Mouse (Mus musculus): ENCODE measurements around the gene Pdzk1. TPM values are rescaled to one million over a fixed set of nuclear protein-coding genes. Genes with fewer than 3 reads are reported as not detected.

Pdzk1 gene
- polyA plus RNA-seq (2015; fragmentation: Nextera tagmentation; extraction: Ambion mirVana) = 0.36 and 0.53 TPM in 2 replicates

DNA sequence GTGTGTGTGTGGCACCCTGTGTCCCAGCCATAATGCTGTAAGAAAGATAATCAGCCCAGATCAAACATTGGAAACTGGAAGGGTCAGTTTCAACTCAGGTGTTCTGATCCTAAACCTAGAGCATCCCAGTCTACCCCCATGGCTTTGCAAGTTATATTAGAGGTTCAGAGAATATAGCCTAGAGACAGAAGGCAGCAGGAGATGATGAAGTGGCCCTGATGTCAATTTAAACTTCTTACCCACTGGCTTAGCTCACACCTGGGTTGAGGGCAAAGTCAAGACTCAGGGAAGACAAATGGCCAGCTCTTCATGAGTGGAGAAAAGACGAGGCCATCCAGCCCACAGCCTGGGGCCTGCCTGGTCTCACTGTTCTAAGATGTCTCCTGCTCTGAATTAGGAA is at the start of gene Pdzk1, which contains the start of gene Cd160:
Gene Pdzk1, plus strand, starts transcription at position 301 of the 400 bp plus-strand sequence.
Gene Cd160, minus strand, starts transcription at position 368 of the 400 bp plus-strand sequence.

GRCm38 (mm10) chr3:96904393-96904792 is 75.3 kb downstream of the Pdzk1 start, which contains the start of gene Gja5:
Gene Gja5, plus strand, starts transcription at chr3:96904693.

DNA sequence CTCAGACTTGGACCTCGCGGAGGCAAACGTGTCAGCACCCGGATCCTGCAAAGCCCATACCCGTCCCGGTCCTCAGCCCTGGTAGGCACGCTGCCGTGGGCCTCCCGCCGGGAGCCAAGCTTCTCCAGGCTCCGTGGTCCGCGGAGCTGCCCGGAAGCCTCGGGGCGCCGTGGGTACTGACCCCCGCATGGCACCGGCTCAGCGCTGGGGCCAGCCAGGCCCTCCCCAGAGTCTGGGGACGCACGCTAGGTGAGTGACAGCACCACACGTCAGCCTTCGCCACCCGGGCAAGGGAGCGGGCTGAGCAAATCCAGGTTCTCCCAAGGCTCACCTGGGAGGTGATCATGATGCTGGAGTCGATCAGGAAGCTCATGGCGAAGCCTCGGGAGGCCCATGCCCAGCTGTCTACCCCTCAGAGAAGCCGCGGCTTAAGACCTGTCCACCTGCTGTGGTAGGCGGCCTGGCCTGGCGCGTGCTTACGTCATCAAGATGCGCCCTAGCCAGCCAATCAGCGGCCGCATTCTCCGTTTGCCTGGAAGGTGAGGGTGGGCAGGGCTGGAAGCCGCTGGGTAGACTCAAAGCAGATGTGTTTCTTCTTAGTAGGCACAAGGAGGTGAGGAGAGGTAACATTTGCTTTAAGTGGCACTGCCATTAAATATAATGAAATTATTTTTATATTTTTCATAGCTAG is 75.9 kb downstream of the Pdzk1 start, which contains the start of gene Gpr89:
Gene Gpr89, minus strand, starts transcription at position 496 of the 691 bp plus-strand sequence.

Other genes with a start within 250 kb of the Pdzk1 start
- gene Polr3gl, start 235.1 kb upstream of the Pdzk1 start, polyA plus RNA-seq (2015; fragmentation: Nextera tagmentation; extraction: Ambion mirVana) = 20.7 and 23.8 TPM in 2 replicates
- 0.61 and 0.71 TPM in 2 replicates for gene Ankrd34a, start 232.6 kb upstream of the Pdzk1 start, polyA plus RNA-seq (2015; fragmentation: Nextera tagmentation; extraction: Ambion mirVana)
- gene Lix1l, start 228.1 kb upstream of the Pdzk1 start, polyA plus RNA-seq (2015; fragmentation: Nextera tagmentation; extraction: Ambion mirVana) = 6.3 and 7.7 TPM in 2 replicates
- gene Rbm8a, start 199.4 kb upstream of the Pdzk1 start, polyA plus RNA-seq (2015; fragmentation: Nextera tagmentation; extraction: Ambion mirVana) = 68.8 and 69.3 TPM in 2 replicates
- 36.2 and 38.5 TPM in 2 replicates for gene Pex11b, start 193.9 kb upstream of the Pdzk1 start, polyA plus RNA-seq (2015; fragmentation: Nextera tagmentation; extraction: Ambion mirVana)
- gene Gm42957, start 193.8 kb upstream of the Pdzk1 start, polyA plus RNA-seq (2015; fragmentation: Nextera tagmentation; extraction: Ambion mirVana) = 0.06 and 0.10 TPM in 2 replicates
- 0.30 and 0.53 TPM in 2 replicates for gene Itga10, start 183.7 kb upstream of the Pdzk1 start, polyA plus RNA-seq (2015; fragmentation: Nextera tagmentation; extraction: Ambion mirVana)
- gene Ankrd35, start 159.2 kb upstream of the Pdzk1 start, polyA plus RNA-seq (2015; fragmentation: Nextera tagmentation; extraction: Ambion mirVana) = 2.2 and 3.0 TPM in 2 replicates
- 36.1 and 36.9 TPM in 2 replicates for gene Pias3, start 132.9 kb upstream of the Pdzk1 start, polyA plus RNA-seq (2015; fragmentation: Nextera tagmentation; extraction: Ambion mirVana)
- gene Nudt17, start 120.7 kb upstream of the Pdzk1 start, polyA plus RNA-seq (2015; fragmentation: Nextera tagmentation; extraction: Ambion mirVana) = 5.9 and 6.1 TPM in 2 replicates
- gene Polr3c, start 101.7 kb upstream of the Pdzk1 start, polyA plus RNA-seq (2015; fragmentation: Nextera tagmentation; extraction: Ambion mirVana) = 18.5 and 18.7 TPM in 2 replicates
- gene Rnf115, start 101.6 kb upstream of the Pdzk1 start, polyA plus RNA-seq (2015; fragmentation: Nextera tagmentation; extraction: Ambion mirVana) = 29.5 and 33.5 TPM in 2 replicates
- gene Cd160, start 67 bp downstream of the Pdzk1 start, polyA plus RNA-seq (2015; fragmentation: Nextera tagmentation; extraction: Ambion mirVana) = not detected in 2 replicates
- gene Gja5, start 75.4 kb downstream of the Pdzk1 start, polyA plus RNA-seq (2015; fragmentation: Nextera tagmentation; extraction: Ambion mirVana) = 4.5 and 4.6 TPM in 2 replicates
- 20.7 and 25.2 TPM in 2 replicates for gene Gpr89, start 76.1 kb downstream of the Pdzk1 start, polyA plus RNA-seq (2015; fragmentation: Nextera tagmentation; extraction: Ambion mirVana)
- not detected in 2 replicates for gene Gja8, start 96.7 kb downstream of the Pdzk1 start, polyA plus RNA-seq (2015; fragmentation: Nextera tagmentation; extraction: Ambion mirVana)